Mouse (Mus musculus) olfactory bulb, adult 2 months (tissue): ENCODE results near the gene Krt2.

ENCODE experiments used
- CTCF ChIP-seq: fragments of 200-500 bp; IDR thresholded peaks from 2 replicates; pipeline ENCODE4 v1.5.1; 2012; ENCODE audit warnings: low read depth, mild to moderate bottlenecking, low read length, moderate library complexity; ENCODE audit not compliant: insufficient read depth
- POLR2A ChIP-seq: fragments of 200-500 bp; IDR thresholded peaks from 2 replicates; pipeline ENCODE4 v1.6.1; 2012; ENCODE audit warnings: mild to moderate bottlenecking, low read depth, low read length, moderate library complexity; ENCODE audit not compliant: insufficient read depth

- TF ChIP-seq POLR2A (no peak), CTCF (no peak)
Measured at GRCm38 (mm10) chr15:101772080-101772710, 45.8 kb downstream of the Krt2 start.
